Mouse (Mus musculus) kidney, embryonic 16.5 days (tissue): ENCODE measurements around the gene S100a6. TPM values are rescaled to one million over a fixed set of nuclear protein-coding genes. Genes with fewer than 3 reads are reported as not detected.

ENCODE experiments used
- ATAC-seq: fragments of 200-750 bp; cut with Nextera tagmentation; 2 replicates; pipeline ENCODE4 v1.8.0; 2017; ENCODE audit warnings: moderate TSS enrichment; ENCODE audit not compliant: low FRiP score, low TSS enrichment
- H3K27ac ChIP-seq: fragments of 300-500 bp; sonication (generic); 2 replicates; pipeline ENCODE4 v1.5.1; 2014; ENCODE audit warnings: low read length
- H3K27me3 ChIP-seq: fragments of 300-500 bp; sonication (generic); 2 replicates; pipeline ENCODE4 v1.6.1; 2014; ENCODE audit warnings: low read length, control low read depth, mixed read lengths; ENCODE audit not compliant: insufficient read depth
- H3K36me3 ChIP-seq: fragments of 300-500 bp; sonication (generic); 2 replicates; pipeline ENCODE4 v1.6.1; 2014; ENCODE audit warnings: low read length, control low read depth, mixed read lengths; ENCODE audit not compliant: insufficient read depth
- H3K4me1 ChIP-seq: fragments of 300-500 bp; sonication (generic); 2 replicates; pipeline ENCODE4 v1.6.1; 2014; ENCODE audit warnings: low read length, control low read depth, mixed read lengths; ENCODE audit not compliant: insufficient read depth
- H3K4me2 ChIP-seq: fragments of 300-500 bp; sonication (generic); replicated peaks from 2 replicates; pipeline ENCODE4 v1.6.1; 2014; ENCODE audit warnings: low read depth, low read length
- H3K4me3 ChIP-seq: fragments of 300-500 bp; sonication (generic); 2 replicates; pipeline ENCODE4 v1.5.1; 2014; ENCODE audit warnings: mild to moderate bottlenecking, low read length
- H3K9ac ChIP-seq: fragments of 300-500 bp; sonication (generic); replicated peaks from 2 replicates; pipeline ENCODE4 v1.6.1; 2014; ENCODE audit warnings: low read length
- H3K9me3 ChIP-seq: fragments of 300-500 bp; sonication (generic); 2 replicates; pipeline ENCODE4 v1.6.1; 2016; ENCODE audit warnings: low read length, control low read depth
- WGBS: fragments of 180-500 bp; shearing (Covaris S2); extraction: QIAGEN DNeasy Blood & Tissue Kit; methylation state at CpG from one replicate; pipeline ENCODE4 v1.1.7; 2014; 5-methylcytosine and 5-hydroxymethylcytosine counted together
- polyA plus RNA-seq: library from polyadenylated mRNA; unstranded; fragments of >200 nt; fragmentation: Nextera tagmentation; extraction: Ambion mirVana; gene quantifications from 2 replicates; pipeline ENCODE4 v1.2.1, GENCODE M21; 2015

S100a6 gene
- polyA plus RNA-seq, 1 experiment from 2014 or later: 181 TPM

DNA sequence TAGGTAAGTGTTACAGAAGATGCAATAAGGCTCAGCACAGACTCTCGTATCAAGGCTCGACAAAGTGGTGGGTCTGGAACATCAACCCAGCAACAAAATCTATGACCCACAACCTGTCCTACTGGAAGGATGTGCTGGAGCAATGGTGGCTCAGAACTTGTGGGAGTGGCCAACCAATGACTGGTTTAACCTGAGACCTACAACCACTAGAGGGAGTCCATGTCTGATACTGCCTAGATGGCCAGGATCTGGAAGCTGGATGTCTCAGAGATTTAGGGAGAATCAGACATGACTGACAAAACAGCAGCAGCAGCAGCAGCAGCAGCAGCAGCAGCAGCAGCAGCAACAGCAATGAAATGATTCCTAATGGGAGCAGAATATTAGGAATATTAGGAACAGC is 51.5 kb downstream of the S100a6 start:
- no peak overlapping the region for H3K4me2 ChIP-seq
- H3K36me3 ChIP-seq: no peaks in the 10 kb centered on the region
- H3K4me1 ChIP-seq: no peaks in the 10 kb centered on the region
- no peak overlapping the region for H3K4me3 ChIP-seq
- no peak overlapping the region for H3K9ac ChIP-seq
- H3K27me3 ChIP-seq: no peaks in the 10 kb centered on the region
- no peak for ATAC-seq
- WGBS: 82% methylated on average over 2 of the region's 2 CpGs
- no peaks in the 10 kb centered on the region for H3K9me3 ChIP-seq
- no peak overlapping the region for H3K27ac ChIP-seq

DNA sequence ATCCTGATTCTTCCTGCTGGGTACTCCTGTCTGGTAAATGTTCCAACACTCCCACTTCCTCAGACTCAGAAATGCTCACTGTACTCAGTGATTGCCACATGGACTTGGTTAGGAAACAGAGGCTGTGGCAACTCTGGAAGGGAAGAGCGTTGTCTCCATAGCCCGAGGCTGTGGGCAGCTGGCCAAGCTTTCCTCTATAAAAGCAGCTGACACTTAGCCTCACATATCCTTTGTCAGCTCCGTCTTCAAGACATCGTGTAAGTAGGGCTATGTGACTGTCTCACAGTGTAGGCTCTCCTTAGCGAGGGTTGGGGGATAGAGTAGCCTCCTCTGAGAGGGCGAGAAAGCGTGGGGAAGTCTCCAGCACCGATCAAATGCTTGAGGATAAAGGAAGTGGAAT is 56.2 kb downstream of the S100a6 start, which contains the start of gene S100a8:
TSS of gene S100a8 (plus strand) at position 133 of the 400 bp plus-strand sequence.
- Histone ChIP-seq H3K4me3 (no peak within 1 kb of the TSS), H3K36me3 (no peaks in the 10 kb centered on the region), H3K27me3 (no peaks in the 10 kb centered on the region), H3K4me1 (no peaks in the 10 kb centered on the region), H3K27ac (no peak within 1 kb of the TSS), H3K9ac (no peak within 1 kb of the TSS), H3K9me3 (no peaks in the 10 kb centered on the region), H3K4me2 (no peak within 1 kb of the TSS)
- ATAC-seq: no peak
- 68% methylated on average over 8 of the region's 8 CpGs for WGBS

Other genes with a start within 250 kb of the S100a6 start
- 15.7 and 18.3 TPM in 2 replicates for gene Slc27a3, start 222.9 kb upstream of the S100a6 start, polyA plus RNA-seq
- gene Ints3, start 179.3 kb upstream of the S100a6 start, polyA plus RNA-seq: 32.7 and 33.3 TPM in 2 replicates
- 20.0 and 20.5 TPM in 2 replicates for gene Npr1, start 147.0 kb upstream of the S100a6 start, polyA plus RNA-seq
- gene Ilf2, start 136.8 kb upstream of the S100a6 start, polyA plus RNA-seq: 219 and 223 TPM in 2 replicates
- gene Snapin, start 121.8 kb upstream of the S100a6 start, polyA plus RNA-seq: 73.9 and 80.1 TPM in 2 replicates
- 135 and 144 TPM in 2 replicates for gene Chtop, start 103.4 kb upstream of the S100a6 start, polyA plus RNA-seq
- 116 and 122 TPM in 2 replicates for gene S100a1, start 98.5 kb upstream of the S100a6 start, polyA plus RNA-seq
- gene S100a13, start 98.4 kb upstream of the S100a6 start, polyA plus RNA-seq: 43.4 and 45.8 TPM in 2 replicates
- gene S100a14, start 86.0 kb upstream of the S100a6 start, polyA plus RNA-seq: 7.5 and 7.9 TPM in 2 replicates
- 214 and 232 TPM in 2 replicates for gene S100a16, start 75.6 kb upstream of the S100a6 start, polyA plus RNA-seq
- 0.12 and 0.44 TPM in 2 replicates for gene S100a3, start 52.3 kb upstream of the S100a6 start, polyA plus RNA-seq
- gene S100a2, start 22.6 kb upstream of the S100a6 start, polyA plus RNA-seq: not detected in 2 replicates
- gene Gm42674, start 11.0 kb upstream of the S100a6 start, polyA plus RNA-seq: not detected in 2 replicates
- 3.6 and 5.5 TPM in 2 replicates for gene S100a4, start 9.1 kb upstream of the S100a6 start, polyA plus RNA-seq
- 0.45 and 0.99 TPM in 2 replicates for gene S100a5, start 4.4 kb upstream of the S100a6 start, polyA plus RNA-seq
- 0.12 and 0.36 TPM in 2 replicates for gene S100a7a, start 41.1 kb downstream of the S100a6 start, polyA plus RNA-seq
- gene S100a8, start 56.1 kb downstream of the S100a6 start, polyA plus RNA-seq: 13.9 and 22.6 TPM in 2 replicates
- gene S100a9, start 82.8 kb downstream of the S100a6 start, polyA plus RNA-seq: 9.6 and 15.0 TPM in 2 replicates
- gene Pglyrp4, start 114.0 kb downstream of the S100a6 start, polyA plus RNA-seq: not detected in 2 replicates
- not detected in 2 replicates for gene Gm5849, start 165.0 kb downstream of the S100a6 start, polyA plus RNA-seq